Mouse (Mus musculus): ENCODE data around the gene Camkk2.

GRCm38 (mm10) chr5:122773756-122774155 lies 5.5 kb downstream of the Camkk2 start:
- TF ChIP-seq CTCF (IDR thresholded peaks at IDR 0.05) (no peak), EP300 (IDR thresholded peaks at IDR 0.05) (no peak)
